Mouse (Mus musculus) adrenal gland, adult 2 months (tissue): ENCODE results near the gene Ccdc82. TPM values are rescaled to one million over a fixed set of nuclear protein-coding genes. Genes with fewer than 3 reads are reported as not detected.

ENCODE experiments used
- polyA plus RNA-seq: library from polyadenylated mRNA; depleted of rRNA; stranded (reverse); fragments of >200 nt; gene quantifications from 2 replicates; pipeline ENCODE4 v1.2.3, GENCODE M21; 2012; rRNA removed
- total RNA-seq, 2 experiments: library from RNA; stranded (reverse); gene quantifications; 2 replicates each; pipeline ENCODE4 v1.2.3; 2021

Gene Ccdc82
- total and polyA plus RNA-seq, 3 experiments: 2.1 to 15.0 (median 12.8) TPM

Other genes with a start within 250 kb of the Ccdc82 start
- gene Jrkl, start 1.1 kb upstream of the Ccdc82 start, total RNA-seq: 1 to 10 TPM; 5.4 to 8.1 TPM
- gene Jrkl, start 1.1 kb upstream of the Ccdc82 start, polyA plus RNA-seq: 0.04 and 0.06 TPM in 2 replicates
- 1 to 10 TPM; 5.7 to 7.2 TPM for gene Maml2, start 51.0 kb downstream of the Ccdc82 start, total RNA-seq
- gene Maml2, start 51.0 kb downstream of the Ccdc82 start, polyA plus RNA-seq: 3.9 and 4.2 TPM in 2 replicates
- not detected for gene Gm17571, start 199.8 kb downstream of the Ccdc82 start, total RNA-seq
- not detected in 2 replicates for gene Gm17571, start 199.8 kb downstream of the Ccdc82 start, polyA plus RNA-seq